Mouse (Mus musculus) spleen, adult 2 months (tissue): ENCODE measurements at regions not wholly inside any gene's neighbourhood (a gene's known extent, or its start where the extent isn't known, plus 50 kb on each side); places are given as distances from the start of the nearest gene placed in this dataset.

Source experiments
- CTCF ChIP-seq: fragments of 200-500 bp; IDR thresholded peaks from 2 replicates; pipeline ENCODE4 v1.5.1; 2011; ENCODE audit warnings: mild to moderate bottlenecking, inconsistent platforms; ENCODE audit not compliant: insufficient read depth, insufficient read length, insufficient replicate concordance; ENCODE audit errors: extremely low read depth
- POLR2A ChIP-seq: fragments of 200-500 bp; IDR thresholded peaks from 2 replicates; pipeline ENCODE4 v1.6.1; 2011; ENCODE audit warnings: low read depth, low read length, inconsistent platforms

DNA sequence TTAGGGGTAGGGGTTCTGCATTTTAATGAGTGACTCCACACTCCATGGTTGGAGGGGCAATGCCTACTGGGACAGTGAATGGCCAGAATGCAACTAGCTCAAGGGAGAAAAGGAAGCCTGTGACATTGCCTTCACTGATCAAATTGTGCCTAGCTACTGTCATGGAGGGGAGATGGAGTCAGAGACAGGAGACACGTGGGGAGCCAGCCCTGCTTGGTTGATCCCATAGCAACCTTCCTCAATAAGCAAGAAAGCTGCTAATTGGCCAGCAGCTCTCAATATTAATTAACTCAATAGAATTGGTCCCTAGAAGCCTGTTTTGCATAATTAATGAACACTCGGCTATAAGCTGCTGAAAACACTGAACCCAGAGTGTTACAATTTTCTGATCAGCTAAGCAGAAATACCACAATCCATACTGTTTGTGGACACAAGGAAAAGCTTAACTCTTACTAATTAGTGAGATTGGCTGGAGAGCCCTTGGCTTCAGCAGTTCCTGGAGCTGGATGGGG is 233.7 kb upstream of the Eif4g2 start:
- TF ChIP-seq CTCF (no peak), POLR2A (no peak)
